Mouse (Mus musculus): ENCODE data around the gene Med27. TPM values are rescaled to one million over a fixed set of nuclear protein-coding genes. Genes with fewer than 3 reads are reported as not detected.

Gene Med27
- polyA plus RNA-seq, 1 experiment = 49.8 TPM

DNA sequence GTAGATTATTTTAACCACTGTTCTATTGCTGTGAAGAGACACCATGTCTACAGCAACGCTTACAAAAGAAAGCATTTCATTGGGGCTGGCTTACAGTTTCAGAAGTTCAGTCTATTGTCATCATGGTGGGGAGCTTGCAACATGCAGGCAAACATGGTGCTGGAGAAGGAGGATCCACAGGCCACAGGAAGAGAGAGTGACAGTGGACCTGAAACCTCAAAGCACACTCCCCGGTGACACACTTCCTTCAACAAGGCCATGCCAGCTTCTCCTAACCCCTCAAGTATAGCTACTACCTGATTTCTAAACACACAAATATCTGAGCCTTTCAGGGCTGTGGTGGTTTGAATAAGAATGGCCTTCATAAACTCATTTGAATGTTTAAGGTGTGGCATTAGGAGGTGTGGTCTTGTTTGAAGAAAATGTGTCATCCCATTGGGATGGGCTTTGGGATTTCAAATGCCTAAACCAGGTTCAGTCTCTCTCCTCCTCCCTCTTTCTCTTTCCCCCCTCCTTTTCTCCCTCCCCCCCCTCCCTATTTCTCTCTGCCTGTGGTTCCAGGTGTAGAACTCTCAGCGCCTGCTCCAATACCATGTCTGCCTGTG is 111.8 kb downstream of the Med27 start:
- Histone ChIP-seq H3K4me3 (ENCODE audit: insufficient read depth, poor library complexity, severe bottlenecking) (no peak overlapping the region), H3K36me3 (ENCODE audit: control insufficient read depth, insufficient read depth) (no peaks in the 10 kb centered on the region), H3K79me3 (ENCODE audit: low read depth) (no peaks in the 10 kb centered on the region), H3ac (ENCODE audit: control insufficient read depth, insufficient read length, low read depth) (no peak overlapping the region), H3K79me2 (ENCODE audit: control insufficient read depth, insufficient read depth) (no peaks in the 10 kb centered on the region), H3K27me3 (ENCODE audit: control insufficient read depth, insufficient read depth, insufficient read length) (no peaks in the 10 kb centered on the region)
- no peak for TF ChIP-seq MAX (IDR thresholded peaks at IDR 0.05)
- TF ChIP-seq CTCF (IDR thresholded peaks at IDR 0.05; ENCODE audit: control insufficient read depth, insufficient read depth, insufficient read length) = no peak
- no peak for TF ChIP-seq FOSL1 (IDR thresholded peaks at IDR 0.05; ENCODE audit: insufficient read depth, low read length, poor library complexity, severe bottlenecking)

DNA sequence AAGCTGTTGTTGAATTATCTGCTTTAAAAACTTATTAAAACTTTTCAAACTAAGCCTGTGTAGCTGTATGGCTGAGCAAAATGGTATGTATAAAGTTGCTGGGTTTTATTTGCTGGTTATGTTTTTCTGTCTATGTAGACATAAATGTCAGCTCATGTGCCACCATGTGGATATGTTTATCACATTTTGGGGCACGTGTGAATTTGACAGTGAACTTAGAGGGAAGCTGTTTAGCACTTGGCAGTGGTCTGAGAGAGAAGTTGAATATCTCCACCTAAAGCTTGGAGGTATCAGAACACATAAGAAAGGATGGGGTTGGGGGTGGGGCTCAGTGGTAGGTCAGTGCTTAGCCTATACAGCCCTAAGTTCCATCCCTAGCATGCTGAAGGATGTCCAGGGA is 113.0 kb downstream of the Med27 start:
- no peaks in the 10 kb centered on the region for H3K79me3 ChIP-seq (ENCODE audit: low read depth)
- TF ChIP-seq USF1 (IDR thresholded peaks at IDR 0.05; ENCODE audit: low read depth) (no peak), MAX (IDR thresholded peaks at IDR 0.05) (no peak), MYOD1 (IDR thresholded peaks at IDR 0.05; ENCODE audit: control insufficient read depth, insufficient read length, low read depth) (no peak), CEBPB (IDR thresholded peaks at IDR 0.05; ENCODE audit: low read depth) (no peak), CTCF (IDR thresholded peaks at IDR 0.05; ENCODE audit: control insufficient read depth, insufficient read depth, insufficient read length) (no peak), MYOG (IDR thresholded peaks at IDR 0.05; ENCODE audit: control insufficient read depth, extremely low read depth, insufficient read length) (no peak), FOSL1 (IDR thresholded peaks at IDR 0.05; ENCODE audit: insufficient read depth, low read length, poor library complexity, severe bottlenecking) (no peak)

DNA sequence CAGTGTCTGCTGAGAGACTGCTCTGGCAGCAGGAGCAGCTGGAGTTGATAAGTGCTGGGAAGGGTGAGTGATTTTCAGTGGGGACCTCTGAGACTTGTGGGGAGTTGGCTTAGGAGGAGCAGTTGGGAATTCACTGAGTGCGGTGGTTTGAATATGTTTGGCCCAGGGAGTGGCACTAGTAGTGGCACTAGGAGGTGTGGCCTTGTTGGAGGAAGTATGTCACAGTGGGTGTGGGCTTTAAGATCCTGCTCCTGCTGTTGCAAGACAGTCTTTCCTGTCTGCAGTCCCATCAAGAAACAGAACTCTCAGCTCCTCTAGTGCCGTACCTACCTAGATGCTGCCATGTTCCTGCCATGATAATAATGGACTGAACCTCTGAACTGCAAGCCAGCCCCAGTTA is 115.2 kb downstream of the Med27 start:
- TF ChIP-seq MYOD1 (IDR thresholded peaks at IDR 0.05; ENCODE audit: control insufficient read depth, insufficient read length, low read depth) (no peak), CTCF (IDR thresholded peaks at IDR 0.05; ENCODE audit: control insufficient read depth, insufficient read depth, insufficient read length) (no peak), MYOG (IDR thresholded peaks at IDR 0.05; ENCODE audit: control insufficient read depth, extremely low read depth, insufficient read length) (no peak), FOSL1 (IDR thresholded peaks at IDR 0.05; ENCODE audit: insufficient read depth, low read length, poor library complexity, severe bottlenecking) (no peak), MAX (IDR thresholded peaks at IDR 0.05) (no peak), USF1 (IDR thresholded peaks at IDR 0.05; ENCODE audit: low read depth) (no peak), CEBPB (IDR thresholded peaks at IDR 0.05; ENCODE audit: low read depth) (no peak)
- Histone ChIP-seq H3K27me3 (ENCODE audit: control insufficient read depth, insufficient read depth, insufficient read length) (no peaks in the 10 kb centered on the region), H3K79me2 (ENCODE audit: control insufficient read depth, insufficient read depth) (no peaks in the 10 kb centered on the region), H3K36me3 (ENCODE audit: control insufficient read depth, insufficient read depth) (no peaks in the 10 kb centered on the region), H3K4me3 (ENCODE audit: insufficient read depth, poor library complexity, severe bottlenecking) (no peak overlapping the region), H3ac (ENCODE audit: control insufficient read depth, insufficient read length, low read depth) (no peak overlapping the region), H3K79me3 (ENCODE audit: low read depth) (no peaks in the 10 kb centered on the region)

More for the DNA sequence above, 113.0 kb downstream of the Med27 start:
- Histone ChIP-seq H3ac (ENCODE audit: control insufficient read depth, insufficient read length, low read depth) (no peak overlapping the region), H3K36me3 (ENCODE audit: control insufficient read depth, insufficient read depth) (no peaks in the 10 kb centered on the region), H3K4me3 (ENCODE audit: insufficient read depth, poor library complexity, severe bottlenecking) (no peak overlapping the region), H3K27me3 (ENCODE audit: control insufficient read depth, insufficient read depth, insufficient read length) (no peaks in the 10 kb centered on the region), H3K79me2 (ENCODE audit: control insufficient read depth, insufficient read depth) (no peaks in the 10 kb centered on the region)

DNA sequence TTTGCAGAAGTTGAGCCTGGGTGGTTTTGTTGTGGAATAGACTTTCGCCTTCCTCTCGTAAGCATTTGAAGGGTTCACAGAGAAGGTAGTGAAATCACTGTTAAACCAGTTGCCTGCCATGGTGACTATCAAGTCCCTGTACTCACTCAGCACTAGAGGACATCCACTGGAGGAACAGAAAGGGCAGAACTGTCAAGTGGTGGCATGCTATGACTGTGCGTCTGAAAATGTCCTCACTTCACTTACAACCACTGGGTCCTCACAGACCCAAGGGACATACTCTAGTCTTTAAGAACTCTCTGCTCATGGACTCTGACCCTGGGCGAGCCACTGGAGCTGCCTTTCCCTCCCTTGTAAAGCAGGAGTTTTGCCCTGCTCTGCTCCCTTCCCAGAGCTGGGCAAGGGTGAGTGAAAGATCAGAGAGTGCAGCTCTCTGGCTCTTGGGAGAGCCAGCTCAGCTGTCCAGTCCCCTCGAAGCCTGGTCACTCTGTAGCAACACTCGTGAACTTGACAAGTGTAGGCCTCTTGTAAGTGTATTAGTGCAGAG is 116.5 kb downstream of the Med27 start:
- Histone ChIP-seq H3K27me3 (ENCODE audit: control insufficient read depth, insufficient read depth, insufficient read length) (no peaks in the 10 kb centered on the region), H3K79me2 (ENCODE audit: control insufficient read depth, insufficient read depth) (no peaks in the 10 kb centered on the region), H3K36me3 (ENCODE audit: control insufficient read depth, insufficient read depth) (no peaks in the 10 kb centered on the region), H3K4me3 (ENCODE audit: insufficient read depth, poor library complexity, severe bottlenecking) (no peak overlapping the region), H3K79me3 (ENCODE audit: low read depth) (no peaks in the 10 kb centered on the region), H3ac (ENCODE audit: control insufficient read depth, insufficient read length, low read depth) (no peak overlapping the region)
- TF ChIP-seq CEBPB (IDR thresholded peaks at IDR 0.05; ENCODE audit: low read depth) (no peak), FOSL1 (IDR thresholded peaks at IDR 0.05; ENCODE audit: insufficient read depth, low read length, poor library complexity, severe bottlenecking) (no peak), MAX (IDR thresholded peaks at IDR 0.05) (no peak), MYOD1 (IDR thresholded peaks at IDR 0.05; ENCODE audit: control insufficient read depth, insufficient read length, low read depth) (no peak), USF1 (IDR thresholded peaks at IDR 0.05; ENCODE audit: low read depth) (no peak), MYOG (IDR thresholded peaks at IDR 0.05; ENCODE audit: control insufficient read depth, extremely low read depth, insufficient read length) (no peak), CTCF (IDR thresholded peaks at IDR 0.05; ENCODE audit: control insufficient read depth, insufficient read depth, insufficient read length) (no peak)

DNA sequence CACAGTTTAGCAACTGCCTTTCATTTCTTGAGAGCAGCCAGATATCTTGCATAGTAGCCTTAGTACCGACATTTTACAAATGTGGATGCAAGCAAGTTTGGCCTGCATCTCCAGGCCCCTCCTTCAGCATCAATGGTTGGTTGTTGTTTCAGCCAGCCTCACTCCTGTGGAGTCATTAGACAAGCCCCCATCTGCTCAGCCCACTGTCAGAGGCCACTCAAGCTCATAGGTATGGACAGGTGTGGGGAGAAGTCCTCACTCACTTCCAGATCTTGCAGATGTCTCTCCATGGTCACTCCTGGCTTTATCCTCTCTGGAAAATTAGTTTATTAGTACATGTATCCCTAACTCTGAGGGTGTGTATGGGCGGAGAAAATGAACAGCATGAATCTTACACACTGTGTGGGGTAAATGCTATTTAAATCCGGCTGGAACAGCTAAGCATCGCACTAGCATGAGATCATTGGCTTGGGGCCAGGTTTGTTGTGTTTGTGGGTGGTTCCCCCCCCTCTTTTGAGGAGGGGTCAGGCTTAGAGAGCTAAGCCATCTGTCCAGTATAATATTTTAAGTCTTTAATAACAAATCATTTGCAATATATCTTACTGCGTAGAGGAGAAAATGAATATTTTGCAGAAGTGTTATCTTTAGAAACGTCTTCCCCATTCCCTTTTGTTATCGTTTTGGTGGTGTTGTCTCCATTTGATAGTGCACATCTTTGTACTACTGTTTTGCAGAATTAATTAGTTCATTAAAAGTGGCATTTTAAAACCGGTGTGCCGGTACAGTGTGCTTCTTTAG is 118.4 kb downstream of the Med27 start:
- H3ac ChIP-seq (ENCODE audit: control insufficient read depth, insufficient read length, low read depth) = no peak overlapping the region
- no peaks in the 10 kb centered on the region for H3K79me2 ChIP-seq (ENCODE audit: control insufficient read depth, insufficient read depth)
- no peak for TF ChIP-seq MAX (IDR thresholded peaks at IDR 0.05)
- no peak for TF ChIP-seq CEBPB (IDR thresholded peaks at IDR 0.05; ENCODE audit: low read depth)
- no peak for TF ChIP-seq CTCF (IDR thresholded peaks at IDR 0.05; ENCODE audit: control insufficient read depth, insufficient read depth, insufficient read length)
- TF ChIP-seq MYOD1 (IDR thresholded peaks at IDR 0.05; ENCODE audit: control insufficient read depth, insufficient read length, low read depth) = no peak
- no peak for TF ChIP-seq USF1 (IDR thresholded peaks at IDR 0.05; ENCODE audit: low read depth)
- TF ChIP-seq FOSL1 (IDR thresholded peaks at IDR 0.05; ENCODE audit: insufficient read depth, low read length, poor library complexity, severe bottlenecking) = no peak
- TF ChIP-seq MYOG (IDR thresholded peaks at IDR 0.05; ENCODE audit: control insufficient read depth, extremely low read depth, insufficient read length) = no peak
- no peaks in the 10 kb centered on the region for H3K36me3 ChIP-seq (ENCODE audit: control insufficient read depth, insufficient read depth)
- no peaks in the 10 kb centered on the region for H3K79me3 ChIP-seq (ENCODE audit: low read depth)
- H3K4me3 ChIP-seq (ENCODE audit: insufficient read depth, poor library complexity, severe bottlenecking) = no peak overlapping the region
- H3K27me3 ChIP-seq (ENCODE audit: control insufficient read depth, insufficient read depth, insufficient read length) = no peaks in the 10 kb centered on the region
